Mouse (Mus musculus) hematopoietic multipotent progenitor cell, adult 10-12 weeks (in vitro differentiated cells): Measurements from ENCODE around the gene Wfdc8. TPM values are rescaled to one million over a fixed set of nuclear protein-coding genes. Genes with fewer than 3 reads are reported as not detected.

Experiments used
- polyA plus RNA-seq: library from polyadenylated mRNA; stranded (reverse); fragments of >175 nt; gene quantifications from 2 replicates; pipeline ENCODE4 v1.2.3, GENCODE M21; 2012; ENCODE audit warnings: low replicate concordance

Wfdc8 gene
- polyA plus RNA-seq = 0.04 TPM in 1 of 2 replicates, not detected in the other

GRCm38 (mm10) chr2:164613471-164613870, at the start of gene Wfdc8, which contains the start of gene Wfdc6b:
Gene Wfdc8, minus strand, starts transcription at chr2:164613626.
Gene Wfdc6b, plus strand, starts transcription at chr2:164613522.

DNA sequence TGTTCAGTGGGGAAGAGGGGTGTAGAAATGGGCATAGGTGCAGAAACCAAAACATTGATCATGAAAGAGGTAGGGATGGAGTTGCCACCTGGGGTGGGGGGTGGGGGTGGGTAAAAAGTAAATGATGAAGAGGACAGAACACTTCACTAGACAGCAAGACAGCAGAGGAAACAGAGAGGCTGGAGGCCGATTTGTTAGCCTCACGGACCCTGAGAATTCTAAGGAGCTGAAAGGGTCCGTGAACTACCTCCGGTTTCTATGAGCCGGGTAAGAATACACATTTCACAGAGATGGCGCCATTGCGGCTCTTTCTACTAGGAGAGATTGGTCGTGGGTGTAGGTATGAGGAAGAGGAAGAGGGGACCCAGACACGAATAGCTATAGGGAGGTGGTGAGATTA, 43.1 kb upstream of the Wfdc8 start, which contains the start of gene Wfdc9:
Wfdc9 (minus strand) TSS at position 101 of the 400 bp plus-strand sequence.

DNA sequence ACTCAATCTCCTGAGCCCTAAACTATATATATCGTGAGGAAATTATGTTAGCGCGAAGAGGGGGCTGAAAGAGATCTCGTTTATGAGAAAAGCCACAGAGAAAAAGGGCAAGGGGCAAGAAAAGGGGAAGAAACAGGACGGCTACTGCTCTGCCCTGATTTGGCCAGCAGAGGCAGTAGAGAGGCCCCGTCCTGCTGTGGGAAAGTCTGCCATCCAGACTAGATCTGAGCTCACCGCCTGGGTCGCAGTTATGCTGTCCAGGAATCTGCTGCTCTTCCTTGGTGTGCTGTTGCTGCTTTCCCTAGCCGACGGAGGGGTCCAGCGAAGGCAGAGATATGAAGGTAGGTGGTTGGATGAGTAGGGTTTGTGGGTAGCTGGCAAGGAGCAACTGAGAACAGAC, 42.4 kb upstream of the Wfdc8 start, which contains the start of gene Wfdc10:
Wfdc10 (plus strand) TSS at position 189 of the 400 bp plus-strand sequence.

GRCm38 (mm10) chr2:164638696-164639095, 25.3 kb upstream of the Wfdc8 start, which contains the start of gene Wfdc16:
Gene Wfdc16, minus strand, starts transcription at chr2:164638796.

DNA sequence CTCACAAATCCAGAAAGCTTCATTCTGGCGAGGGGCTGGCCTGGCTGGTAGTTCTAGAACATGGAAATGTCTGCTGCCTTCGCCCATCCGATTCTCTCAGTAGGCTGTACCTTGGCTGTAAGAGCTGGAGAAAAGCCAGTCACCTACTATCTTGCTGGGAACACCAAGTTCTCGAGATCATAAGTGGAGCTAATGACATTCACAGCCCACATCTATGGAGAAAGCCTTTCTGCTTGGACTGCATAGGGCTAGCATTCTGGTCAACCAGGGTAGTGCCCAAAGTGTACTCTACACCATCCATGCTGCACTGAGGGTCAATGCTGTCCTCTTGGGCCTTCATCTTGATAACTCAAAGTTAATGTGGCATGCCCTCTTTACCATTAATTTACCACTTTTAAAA, 19.9 kb downstream of the Wfdc8 start, which contains the start of gene Eppin:
Eppin (minus strand) TSS at position 101 of the 400 bp plus-strand sequence.

GRCm38 (mm10) chr2:164585025-164585725, 28.3 kb downstream of the Wfdc8 start, which contains the start of gene Wfdc6a:
Gene Wfdc6a, minus strand, starts transcription at chr2:164585447.

DNA sequence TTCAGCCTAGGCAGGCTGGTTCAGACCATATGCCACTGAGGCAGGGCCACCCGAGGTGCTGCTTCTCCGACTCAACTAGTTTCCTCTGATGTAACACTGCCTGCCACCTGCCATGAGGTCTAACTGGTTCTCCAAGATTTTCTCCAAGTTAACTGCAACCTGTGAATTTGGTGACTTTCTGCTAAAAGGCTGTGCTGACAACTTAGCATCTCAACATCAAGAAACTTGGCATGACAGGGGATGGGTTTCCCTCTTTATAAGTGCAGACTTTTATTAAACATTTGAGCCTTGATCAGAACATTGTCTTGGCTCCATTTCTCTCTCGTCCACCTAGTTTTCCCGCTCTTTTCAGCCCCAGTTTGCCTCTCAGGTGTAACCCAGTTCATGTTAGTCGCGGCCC, 40.1 kb downstream of the Wfdc8 start, which contains the start of gene Spint3:
Spint3 (minus strand) TSS at position 101 of the 400 bp plus-strand sequence.

GRCm38 (mm10) chr2:164562391-164563188, 50.8 kb downstream of the Wfdc8 start, which contains the start of gene Wfdc2:
Gene Wfdc2, plus strand, starts transcription at chr2:164562413.

Other genes with a start within 250 kb of the Wfdc8 start
- 21.9 and 55.6 TPM in 2 replicates for gene Slpi, start 224.5 kb downstream of the Wfdc8 start, polyA plus RNA-seq
- 0.39 and 0.58 TPM in 2 replicates for gene Rbpjl, start 210.5 kb downstream of the Wfdc8 start, polyA plus RNA-seq
- 0.45 and 0.55 TPM in 2 replicates for gene Matn4, start 208.5 kb downstream of the Wfdc8 start, polyA plus RNA-seq
- 6.5 and 51.1 TPM in 2 replicates for gene Sdc4, start 169.7 kb downstream of the Wfdc8 start, polyA plus RNA-seq
- 150 and 241 TPM in 2 replicates for gene Sys1, start 156.7 kb downstream of the Wfdc8 start, polyA plus RNA-seq
- 2.5 and 3.3 TPM in 2 replicates for gene Gm20458, start 152.7 kb downstream of the Wfdc8 start, polyA plus RNA-seq
- not detected in 2 replicates for gene Trp53tg5, start 139.9 kb downstream of the Wfdc8 start, polyA plus RNA-seq
- 27.5 and 44.6 TPM in 2 replicates for gene Dbndd2, start 127.5 kb downstream of the Wfdc8 start, polyA plus RNA-seq
- gene Pigt, start 116.1 kb downstream of the Wfdc8 start, polyA plus RNA-seq = 111 and 192 TPM in 2 replicates
- gene Wfdc2, start 51.2 kb downstream of the Wfdc8 start, polyA plus RNA-seq = not detected in 2 replicates
- gene Spint3, start 40.2 kb downstream of the Wfdc8 start, polyA plus RNA-seq = not detected in 2 replicates
- gene Wfdc6a, start 28.2 kb downstream of the Wfdc8 start, polyA plus RNA-seq = not detected in 2 replicates
- gene Eppin, start 20.0 kb downstream of the Wfdc8 start, polyA plus RNA-seq = not detected in 2 replicates
- gene Wfdc6b, start 104 bp downstream of the Wfdc8 start, polyA plus RNA-seq = not detected in 2 replicates
- gene Wfdc16, start 25.2 kb upstream of the Wfdc8 start, polyA plus RNA-seq = not detected in 2 replicates
- not detected in 2 replicates for gene Wfdc10, start 42.4 kb upstream of the Wfdc8 start, polyA plus RNA-seq
- gene Wfdc9, start 43.0 kb upstream of the Wfdc8 start, polyA plus RNA-seq = not detected in 2 replicates
- not detected in 2 replicates for gene Wfdc11, start 60.5 kb upstream of the Wfdc8 start, polyA plus RNA-seq
- gene Wfdc13, start 71.5 kb upstream of the Wfdc8 start, polyA plus RNA-seq = not detected in 2 replicates
- not detected in 2 replicates for gene Spint4, start 84.9 kb upstream of the Wfdc8 start, polyA plus RNA-seq
- not detected in 2 replicates for gene Spint5, start 101.7 kb upstream of the Wfdc8 start, polyA plus RNA-seq
- not detected in 2 replicates for gene Wfdc3, start 132.3 kb upstream of the Wfdc8 start, polyA plus RNA-seq
- gene Dnttip1, start 132.4 kb upstream of the Wfdc8 start, polyA plus RNA-seq = 50.1 and 129 TPM in 2 replicates
- 21.9 and 41.7 TPM in 2 replicates for gene Ube2c, start 156.3 kb upstream of the Wfdc8 start, polyA plus RNA-seq
- 0.18 TPM in 1 of 2 replicates, not detected in the other for gene Tnnc2, start 166.3 kb upstream of the Wfdc8 start, polyA plus RNA-seq
- gene Snx21, start 172.2 kb upstream of the Wfdc8 start, polyA plus RNA-seq = 6.8 and 12.4 TPM in 2 replicates
- 16.4 and 60.9 TPM in 2 replicates for gene Acot8, start 191.3 kb upstream of the Wfdc8 start, polyA plus RNA-seq
- 1.6 and 1.9 TPM in 2 replicates for gene Zswim3, start 191.5 kb upstream of the Wfdc8 start, polyA plus RNA-seq
- gene Zswim1, start 209.1 kb upstream of the Wfdc8 start, polyA plus RNA-seq = 23.3 and 24.2 TPM in 2 replicates
- 0.93 TPM in 1 of 2 replicates, not detected in the other for gene Spata25, start 214.9 kb upstream of the Wfdc8 start, polyA plus RNA-seq
- 86.1 and 549 TPM in 2 replicates for gene Ctsa, start 219.2 kb upstream of the Wfdc8 start, polyA plus RNA-seq
- gene Neurl2, start 219.8 kb upstream of the Wfdc8 start, polyA plus RNA-seq = 11.3 and 15.6 TPM in 2 replicates
- gene Pltp, start 244.1 kb upstream of the Wfdc8 start, polyA plus RNA-seq = 47.5 and 54.7 TPM in 2 replicates